Mouse (Mus musculus) embryonic fibroblast, embryonic 13.5 days (primary cell): ENCODE data around the gene Slc25a11.
A peak's percentile ranks its signal among the peaks of the same experiment; 100 is the strongest.

Experiments used
- CTCF ChIP-seq: IDR thresholded peaks from 2 replicates; pipeline ENCODE4 v1.5.1; 2011; ENCODE audit warnings: mild to moderate bottlenecking, control low read depth, low read length, moderate library complexity, borderline replicate concordance; ENCODE audit not compliant: insufficient read depth
- POLR2A ChIP-seq: IDR thresholded peaks from 2 replicates; pipeline ENCODE4 v1.6.1; 2011; ENCODE audit warnings: low read depth, mild to moderate bottlenecking, control low read depth, low read length, moderate library complexity

- peak; percentile 38; the same call in 1 of the 2 replicates for TF ChIP-seq CTCF
- TF ChIP-seq POLR2A = peak; percentile 88
Measured at GRCm38 (mm10) chr11:70687601-70688199, 40.4 kb upstream of the Slc25a11 start, which contains the start of gene Camta2.
